Mouse (Mus musculus) embryonic fibroblast, embryonic 13.5 days (primary cell): ENCODE data around the gene Dip2b.

Source experiments
- CTCF ChIP-seq: IDR thresholded peaks from 2 replicates; pipeline ENCODE4 v1.5.1; 2011; ENCODE audit warnings: mild to moderate bottlenecking, control low read depth, low read length, moderate library complexity, borderline replicate concordance; ENCODE audit not compliant: insufficient read depth
- POLR2A ChIP-seq: IDR thresholded peaks from 2 replicates; pipeline ENCODE4 v1.6.1; 2011; ENCODE audit warnings: low read depth, mild to moderate bottlenecking, control low read depth, low read length, moderate library complexity

DNA sequence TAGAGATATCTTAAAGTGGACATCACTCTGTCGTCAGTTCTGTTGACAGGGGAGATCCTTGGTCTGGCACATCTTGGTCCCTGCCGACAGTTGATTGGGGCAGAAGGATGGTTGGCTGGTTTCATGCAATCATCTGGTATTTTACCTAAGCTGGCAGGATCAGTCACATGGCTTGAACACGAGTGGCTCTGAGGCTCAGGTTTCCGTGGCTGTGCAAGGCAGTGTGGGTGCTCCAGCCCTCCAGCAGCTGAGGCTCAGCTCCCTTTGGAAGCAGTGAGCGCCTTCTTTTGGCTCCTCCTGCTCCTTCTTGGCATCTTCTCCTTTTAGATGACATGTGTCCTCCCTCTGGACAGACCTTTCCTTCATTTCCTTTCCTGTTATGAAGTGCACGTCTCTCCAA is 7.1 kb downstream of the Dip2b start:
- TF ChIP-seq POLR2A: no peak
- no peak for TF ChIP-seq CTCF
